Mouse (Mus musculus): Measurements from ENCODE around the gene Wdr18.

Gene Wdr18

GRCm38 (mm10) chr10:79921572-79921971 is 38.4 kb upstream of the Wdr18 start:
- CTCF ChIA-PET = interaction anchor here in 2 of 4 experiments (1.0 to 1.3 kb wide), 2 partner anchors 86 to 141 kb away, joined by 3 to 4 read pairs; no protein-coding TSS in a partner anchor

GRCm38 (mm10) chr10:79924998-79925784 is 34.8 kb upstream of the Wdr18 start:
- ChIA-PET POLR2A (interaction anchor here in 3 of 4 experiments (0.6 to 3.3 kb wide), 24 partner anchors 13 to 449 kb away, joined by 3 to 20 read pairs (median 4); partner anchors contain the start of genes Med16 (in 3 of the 3), Wdr18 (in 2 of the 3) and Ptbp1 (in 1 of the 3)), CTCF (interaction anchor here (0.6 to 4.4 kb wide), 37 partner anchors 8 to 336 kb away, joined by 3 to 25 read pairs (median 4); partner anchors contain the start of genes Med16 (in 2 of the 4), Wdr18 (in 2 of the 4), Bsg (in 1 of the 4) and Cirbp (in 1 of the 4))

More at GRCm38 (mm10) chr10:79921572-79921971, 38.4 kb upstream of the Wdr18 start:
- POLR2A ChIA-PET = interaction anchor here (0.5 to 5.0 kb wide), 8 partner anchors 10 to 299 kb away, joined by 3 to 28 read pairs (median 4); partner anchors contain the start of genes Med16 (in 2 of the 4), Ptbp1 (in 1 of the 4) and Wdr18 (in 1 of the 4)

- CTCF ChIA-PET = interaction anchor here (0.6 to 4.4 kb wide), 44 partner anchors 9 to 1355 kb away, joined by 3 to 25 read pairs (median 3); partner anchors contain the start of genes Wdr18 (in 3 of the 4), Med16 (in 2 of the 4), Bsg (in 1 of the 4) and Cirbp (in 1 of the 4)
- POLR2A ChIA-PET = interaction anchor here in 3 of 4 experiments (0.6 to 3.3 kb wide), 40 partner anchors 13 to 1627 kb away, joined by 3 to 20 read pairs (median 4); partner anchors contain the start of genes Med16 (in 2 of the 3), Ptbp1 (in 2 of the 3), Tmem259 (in 2 of the 3) and Wdr18 (in 2 of the 3)
Observed at GRCm38 (mm10) chr10:79925785-79926490, 34.0 kb upstream of the Wdr18 start.

- ChIA-PET POLR2A (interaction anchor here in 3 of 4 experiments (0.6 to 3.3 kb wide), 35 partner anchors 12 to 538 kb away, joined by 3 to 20 read pairs (median 4); partner anchors contain the start of genes Med16 (in 2 of the 3), Ptbp1 (in 2 of the 3), Tmem259 (in 2 of the 3) and Wdr18 (in 2 of the 3)), CTCF (interaction anchor here (0.6 to 4.4 kb wide), 33 partner anchors 10 to 1356 kb away, joined by 3 to 25 read pairs (median 3); partner anchors contain the start of genes Wdr18 (in 3 of the 4), Med16 (in 2 of the 4), Cirbp (in 1 of the 4) and Dazap1 (in 1 of the 4))
Observed at GRCm38 (mm10) chr10:79926491-79927323, 33.2 kb upstream of the Wdr18 start, which contains the start of gene Arid3a. Gene Arid3a (plus strand): TSS chr10:79927043.

- CTCF ChIA-PET = interaction anchor here (0.6 to 3.4 kb wide), 10 partner anchors 11 to 710 kb away, joined by 3 to 19 read pairs (median 3); no protein-coding TSS in a partner anchor
- POLR2A ChIA-PET = interaction anchor here in 3 of 4 experiments (0.6 to 2.8 kb wide), 25 partner anchors 11 to 1618 kb away, joined by 3 to 16 read pairs (median 4); partner anchors contain the start of genes Med16 (in 2 of the 3), Kiss1r (in 1 of the 3), Mum1 (in 1 of the 3) and Stk11 (in 1 of the 3)
Observed at GRCm38 (mm10) chr10:79927324-79928029, 32.5 kb upstream of the Wdr18 start.

GRCm38 (mm10) chr10:79928030-79928694 is 31.8 kb upstream of the Wdr18 start:
- POLR2A ChIA-PET = interaction anchor here in 3 of 4 experiments (0.6 to 2.8 kb wide), 25 partner anchors 10 to 1618 kb away, joined by 3 to 16 read pairs (median 4); partner anchors contain the start of genes Med16 (in 2 of the 3), Atp8b3 (in 1 of the 3), Kiss1r (in 1 of the 3) and Mum1 (in 1 of the 3)
- CTCF ChIA-PET = interaction anchor here in 3 of 4 experiments (0.6 to 1.2 kb wide), 14 partner anchors 12 to 710 kb away, joined by 3 to 18 read pairs (median 4); no protein-coding TSS in a partner anchor

GRCm38 (mm10) chr10:79928907-79929701 is 30.8 kb upstream of the Wdr18 start:
- ChIA-PET CTCF (interaction anchor here in 2 of 4 experiments (0.6 to 0.7 kb wide), 3 partner anchors 75 to 446 kb away, joined by 3 to 7 read pairs (median 4); no protein-coding TSS in a partner anchor), POLR2A (interaction anchor here in 3 of 4 experiments (0.5 to 2.3 kb wide), 10 partner anchors 11 to 1241 kb away, joined by 3 to 8 read pairs (median 4); partner anchors contain the start of genes Med16 (in 2 of the 3) and Atp8b3 (in 1 of the 3))

GRCm38 (mm10) chr10:79929967-79930825 is 29.8 kb upstream of the Wdr18 start:
- CTCF ChIA-PET = interaction anchor here in 2 of 4 experiments (0.6 to 1.3 kb wide), 5 partner anchors 27 to 235 kb away, joined by 3 to 7 read pairs (median 4); partner anchors contain the start of gene Wdr18 (in 1 of the 2)
- POLR2A ChIA-PET = interaction anchor here in 3 of 4 experiments (0.6 to 1.2 kb wide), 4 partner anchors 21 to 238 kb away, joined by 3 to 4 read pairs (median 3); partner anchors contain the start of gene Med16 (in 1 of the 3)

GRCm38 (mm10) chr10:79930826-79931186 is 29.1 kb upstream of the Wdr18 start:
- ChIA-PET POLR2A (interaction anchor here in 1 of 4 experiments (1.1 kb wide), 1 partner anchor 200 kb away, joined by 3 read pairs; no protein-coding TSS in a partner anchor), CTCF (interaction anchor here in 1 of 4 experiments (1.2 to 1.3 kb wide), 2 partner anchors 27 to 234 kb away, joined by 3 to 6 read pairs; no protein-coding TSS in a partner anchor)

- CTCF ChIA-PET = interaction anchor here in 1 of 4 experiments (1.3 kb wide), 1 partner anchor 28 kb away, joined by 3 read pairs; the partner anchor contains the start of gene Wdr18
- POLR2A ChIA-PET = interaction anchor here in 3 of 4 experiments (0.7 to 1.6 kb wide), 3 partner anchors 15 to 209 kb away, joined by 3 read pairs; partner anchors contain the start of genes Cbarp (in 1 of the 3) and Kiss1r (in 1 of the 3)
Observed at GRCm38 (mm10) chr10:79931797-79932196, 28.2 kb upstream of the Wdr18 start.

GRCm38 (mm10) chr10:79932736-79933135 is 27.2 kb upstream of the Wdr18 start:
- CTCF ChIA-PET = interaction anchor here in 3 of 4 experiments (0.5 to 1.4 kb wide), 4 partner anchors 8 to 232 kb away, joined by 3 to 4 read pairs (median 3); partner anchors contain the start of gene Wdr18 (in 1 of the 3)
- POLR2A ChIA-PET = interaction anchor here in 3 of 4 experiments (0.6 to 2.3 kb wide), 7 partner anchors 16 to 235 kb away, joined by 3 to 7 read pairs (median 3); partner anchors contain the start of genes Kiss1r (in 1 of the 3), Med16 (in 1 of the 3), Ptbp1 (in 1 of the 3) and Wdr18 (in 1 of the 3)

GRCm38 (mm10) chr10:79933145-79933679 is 26.7 kb upstream of the Wdr18 start:
- CTCF ChIA-PET = interaction anchor here in 3 of 4 experiments (0.5 to 1.4 kb wide), 3 partner anchors 9 to 232 kb away, joined by 3 to 4 read pairs (median 3); no protein-coding TSS in a partner anchor
- POLR2A ChIA-PET = interaction anchor here in 3 of 4 experiments (0.6 to 2.3 kb wide), 7 partner anchors 17 to 235 kb away, joined by 3 to 7 read pairs (median 3); partner anchors contain the start of genes Kiss1r (in 1 of the 3), Med16 (in 1 of the 3), Ptbp1 (in 1 of the 3) and Wdr18 (in 1 of the 3)

All from embryonic stem cell, embryonic (primary cell).